Mouse (Mus musculus): ENCODE measurements at regions not wholly inside any gene's neighbourhood (a gene's known extent, or its start where the extent isn't known, plus 50 kb on each side); places are given as distances from the start of the nearest gene placed in this dataset.

GRCm38 (mm10) chr10:111389890-111390289 lies 83.1 kb upstream of the Nap1l1 start:
- WGBS, result 90% methylated on average over 9 of the region's 9 CpGs
- DNase-seq, result no peak
- Histone ChIP-seq H3K36me3 (ENCODE audit: control insufficient read depth, insufficient read depth, low read length) (no peaks in the 10 kb centered on the region), H3K27ac (ENCODE audit: control insufficient read depth, insufficient read depth, low read length) (no peak overlapping the region), H3K4me1 (replicated peaks; ENCODE audit: control insufficient read depth, insufficient read depth, low read length) (0 out of 2 replicates have a peak, but pooled peaks cover 3% of the 10 kb centered on the region), H3K27me3 (ENCODE audit: control insufficient read depth, insufficient read depth, low read length) (no peaks in the 10 kb centered on the region), H3K4me3 (ENCODE audit: control insufficient read depth, insufficient read depth, low read length) (no peak overlapping the region)
- TF ChIP-seq POLR2A (IDR thresholded peaks at IDR 0.05; ENCODE audit: control insufficient read depth, extremely low read depth, insufficient read depth, low read length, poor library complexity) (no peak), CTCF (IDR thresholded peaks at IDR 0.05; ENCODE audit: borderline replicate concordance, control insufficient read depth, extremely low read depth, insufficient read depth, low read length, poor library complexity) (no peak)

GRCm38 (mm10) chr10:111394421-111394820 lies 78.6 kb upstream of the Nap1l1 start:
- H3K4me1 ChIP-seq (replicated peaks; ENCODE audit: control insufficient read depth, insufficient read depth, low read length), result no peaks in the 10 kb centered on the region
- no peaks in the 10 kb centered on the region for H3K27me3 ChIP-seq (ENCODE audit: control insufficient read depth, insufficient read depth, low read length)
- no peaks in the 10 kb centered on the region for H3K36me3 ChIP-seq (ENCODE audit: control insufficient read depth, insufficient read depth, low read length)
- no peak overlapping the region for H3K27ac ChIP-seq (ENCODE audit: control insufficient read depth, insufficient read depth, low read length)
- H3K4me3 ChIP-seq (ENCODE audit: control insufficient read depth, insufficient read depth, low read length), result no peak overlapping the region
- WGBS, result 96% methylated on average over 9 of the region's 9 CpGs
- DNase-seq, result no peak
- TF ChIP-seq CTCF (IDR thresholded peaks at IDR 0.05; ENCODE audit: borderline replicate concordance, control insufficient read depth, extremely low read depth, insufficient read depth, low read length, poor library complexity) (no peak), POLR2A (IDR thresholded peaks at IDR 0.05; ENCODE audit: control insufficient read depth, extremely low read depth, insufficient read depth, low read length, poor library complexity) (no peak)

- no peak overlapping the region for H3K27ac ChIP-seq (ENCODE audit: control insufficient read depth, insufficient read depth, low read length)
- 95% methylated on average over 6 of the region's 6 CpGs for WGBS
- H3K27me3 ChIP-seq (ENCODE audit: control insufficient read depth, insufficient read depth, low read length), result no peaks in the 10 kb centered on the region
Observed at GRCm38 (mm10) chr10:111405071-111405470, 68.0 kb upstream of the Nap1l1 start.

GRCm38 (mm10) chr10:111408887-111409286 lies 64.1 kb upstream of the Nap1l1 start:
- H3K36me3 ChIP-seq (ENCODE audit: control insufficient read depth, insufficient read depth, low read length), result no peaks in the 10 kb centered on the region
- peaks cover 12% of the 10 kb centered on the region for H3K4me1 ChIP-seq (replicated peaks; ENCODE audit: control insufficient read depth, insufficient read depth, low read length)
- TF ChIP-seq CTCF (IDR thresholded peaks at IDR 0.05; ENCODE audit: borderline replicate concordance, control insufficient read depth, extremely low read depth, insufficient read depth, low read length, poor library complexity), result no peak
- TF ChIP-seq POLR2A (IDR thresholded peaks at IDR 0.05; ENCODE audit: control insufficient read depth, extremely low read depth, insufficient read depth, low read length, poor library complexity), result no peak
- H3K27ac ChIP-seq (ENCODE audit: control insufficient read depth, insufficient read depth, low read length), result no peak overlapping the region
- no peak overlapping the region for H3K4me3 ChIP-seq (ENCODE audit: control insufficient read depth, insufficient read depth, low read length)
- WGBS, result 90% methylated on average over 3 of the region's 3 CpGs
- H3K27me3 ChIP-seq (ENCODE audit: control insufficient read depth, insufficient read depth, low read length), result no peaks in the 10 kb centered on the region
- no peak for DNase-seq

More at GRCm38 (mm10) chr10:111405071-111405470, 68.0 kb upstream of the Nap1l1 start:
- Histone ChIP-seq H3K4me1 (replicated peaks; ENCODE audit: control insufficient read depth, insufficient read depth, low read length) (peaks cover 2% of the 10 kb centered on the region; the same call in 1 of the 2 replicates), H3K4me3 (ENCODE audit: control insufficient read depth, insufficient read depth, low read length) (no peak overlapping the region), H3K36me3 (ENCODE audit: control insufficient read depth, insufficient read depth, low read length) (no peaks in the 10 kb centered on the region)
- TF ChIP-seq CTCF (IDR thresholded peaks at IDR 0.05; ENCODE audit: borderline replicate concordance, control insufficient read depth, extremely low read depth, insufficient read depth, low read length, poor library complexity) (no peak), POLR2A (IDR thresholded peaks at IDR 0.05; ENCODE audit: control insufficient read depth, extremely low read depth, insufficient read depth, low read length, poor library complexity) (no peak)
- no peak for DNase-seq

- Histone ChIP-seq H3K36me3 (ENCODE audit: control insufficient read depth, insufficient read depth, low read length) (no peaks in the 10 kb centered on the region), H3K27ac (ENCODE audit: control insufficient read depth, insufficient read depth, low read length) (no peak overlapping the region), H3K27me3 (ENCODE audit: control insufficient read depth, insufficient read depth, low read length) (no peaks in the 10 kb centered on the region), H3K4me3 (ENCODE audit: control insufficient read depth, insufficient read depth, low read length) (no peak overlapping the region), H3K4me1 (replicated peaks; ENCODE audit: control insufficient read depth, insufficient read depth, low read length) (peaks cover 12% of the 10 kb centered on the region)
- no peak for TF ChIP-seq CTCF (IDR thresholded peaks at IDR 0.05; ENCODE audit: borderline replicate concordance, control insufficient read depth, extremely low read depth, insufficient read depth, low read length, poor library complexity)
- no peak for TF ChIP-seq POLR2A (IDR thresholded peaks at IDR 0.05; ENCODE audit: control insufficient read depth, extremely low read depth, insufficient read depth, low read length, poor library complexity)
- WGBS, result 91% methylated on average over 5 of the region's 5 CpGs
- DNase-seq, result no peak
Observed at GRCm38 (mm10) chr10:111409497-111409896, 63.5 kb upstream of the Nap1l1 start.

GRCm38 (mm10) chr10:111410121-111410520 lies 62.9 kb upstream of the Nap1l1 start:
- TF ChIP-seq CTCF (IDR thresholded peaks at IDR 0.05; ENCODE audit: borderline replicate concordance, control insufficient read depth, extremely low read depth, insufficient read depth, low read length, poor library complexity) (no peak), POLR2A (IDR thresholded peaks at IDR 0.05; ENCODE audit: control insufficient read depth, extremely low read depth, insufficient read depth, low read length, poor library complexity) (no peak)
- H3K27ac ChIP-seq (ENCODE audit: control insufficient read depth, insufficient read depth, low read length), result no peak overlapping the region
- DNase-seq, result no peak
- WGBS, result 85% methylated on average over 3 of the region's 3 CpGs
- no peaks in the 10 kb centered on the region for H3K27me3 ChIP-seq (ENCODE audit: control insufficient read depth, insufficient read depth, low read length)
- H3K4me1 ChIP-seq (replicated peaks; ENCODE audit: control insufficient read depth, insufficient read depth, low read length), result peaks cover 12% of the 10 kb centered on the region
- no peak overlapping the region for H3K4me3 ChIP-seq (ENCODE audit: control insufficient read depth, insufficient read depth, low read length)
- no peaks in the 10 kb centered on the region for H3K36me3 ChIP-seq (ENCODE audit: control insufficient read depth, insufficient read depth, low read length)

GRCm38 (mm10) chr10:111411533-111411932 lies 61.5 kb upstream of the Nap1l1 start:
- no peaks in the 10 kb centered on the region for H3K36me3 ChIP-seq (ENCODE audit: control insufficient read depth, insufficient read depth, low read length)
- H3K4me3 ChIP-seq (ENCODE audit: control insufficient read depth, insufficient read depth, low read length), result no peak overlapping the region
- 69% methylated on average over 9 of the region's 9 CpGs for WGBS
- H3K27ac ChIP-seq (ENCODE audit: control insufficient read depth, insufficient read depth, low read length), result no peak overlapping the region; the same call in 1 of the 2 replicates
- TF ChIP-seq POLR2A (IDR thresholded peaks at IDR 0.05; ENCODE audit: control insufficient read depth, extremely low read depth, insufficient read depth, low read length, poor library complexity) (no peak), CTCF (IDR thresholded peaks at IDR 0.05; ENCODE audit: borderline replicate concordance, control insufficient read depth, extremely low read depth, insufficient read depth, low read length, poor library complexity) (no peak)
- H3K4me1 ChIP-seq (replicated peaks; ENCODE audit: control insufficient read depth, insufficient read depth, low read length), result peaks cover 12% of the 10 kb centered on the region
- no peaks in the 10 kb centered on the region for H3K27me3 ChIP-seq (ENCODE audit: control insufficient read depth, insufficient read depth, low read length)
- DNase-seq, result no peak
